Mouse (Mus musculus): ENCODE data around the gene Gm37240.
A peak's percentile ranks its signal among the peaks of the same experiment; 100 is the strongest.
"Not testable (repeated sequence)": the region's sequence is repeated elsewhere in the genome, so short reads cannot be mapped to it uniquely, and the experiment has no call there.

The Gm37240 gene

DNA sequence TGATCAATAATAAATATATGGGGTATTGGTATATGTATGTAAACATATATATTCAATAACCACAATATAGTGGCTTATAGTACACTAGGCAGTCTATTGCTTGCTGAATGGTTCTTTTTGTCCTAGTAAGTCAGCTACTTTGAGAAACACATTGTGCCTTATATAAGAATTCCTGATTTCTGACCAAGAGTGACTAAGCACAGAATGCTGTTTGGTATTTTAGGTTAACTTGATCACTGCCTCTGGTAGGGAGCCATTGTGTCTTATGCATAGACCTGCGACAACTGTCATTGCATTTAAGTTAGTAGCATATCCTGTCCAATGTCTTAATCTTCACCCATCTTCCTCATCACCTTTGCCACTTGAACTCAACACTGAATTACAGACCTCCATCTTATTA is 267.6 kb downstream of the Gm37240 start:
- DNase-seq = no peak

DNA sequence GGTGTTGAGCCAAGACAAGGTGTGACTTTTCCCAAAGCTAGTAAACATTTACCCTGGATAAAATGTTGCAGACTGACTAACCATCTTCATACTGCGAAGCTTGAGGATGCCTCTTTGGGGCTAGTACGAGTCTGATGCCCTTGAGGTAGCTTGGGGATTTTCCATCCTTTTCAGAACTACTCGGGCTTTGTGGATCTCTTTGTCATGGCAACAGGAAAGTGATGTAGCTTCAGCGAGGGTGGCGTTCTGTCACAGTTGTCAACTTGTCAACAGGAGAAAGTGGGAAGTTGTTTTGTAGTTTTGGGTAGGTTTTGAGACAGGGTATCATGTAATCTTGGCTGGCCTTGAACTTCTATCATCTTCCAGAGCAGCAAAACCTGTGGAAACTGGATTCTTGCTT is 268.0 kb downstream of the Gm37240 start:
- no peak for DNase-seq

DNA sequence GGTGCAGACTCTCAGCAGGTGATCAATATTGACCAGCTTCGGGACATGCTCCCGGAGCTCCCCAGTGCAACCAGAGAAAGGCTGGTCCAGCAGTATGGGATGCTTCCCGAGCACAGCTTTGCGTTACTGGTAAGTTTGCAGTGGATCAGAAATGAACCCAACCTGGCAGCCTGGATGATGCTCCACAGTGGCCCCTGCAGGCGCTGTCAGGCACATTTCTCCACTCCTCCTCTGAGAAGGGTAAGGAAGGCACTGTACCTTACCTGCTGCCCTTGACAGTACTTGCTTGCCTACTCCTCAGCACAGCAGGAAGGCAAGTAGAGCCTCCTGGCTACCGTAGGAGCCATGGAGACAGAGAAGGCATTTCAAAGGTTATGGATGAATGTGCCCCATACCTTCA is 268.4 kb downstream of the Gm37240 start:
- DNase-seq = no peak

DNA sequence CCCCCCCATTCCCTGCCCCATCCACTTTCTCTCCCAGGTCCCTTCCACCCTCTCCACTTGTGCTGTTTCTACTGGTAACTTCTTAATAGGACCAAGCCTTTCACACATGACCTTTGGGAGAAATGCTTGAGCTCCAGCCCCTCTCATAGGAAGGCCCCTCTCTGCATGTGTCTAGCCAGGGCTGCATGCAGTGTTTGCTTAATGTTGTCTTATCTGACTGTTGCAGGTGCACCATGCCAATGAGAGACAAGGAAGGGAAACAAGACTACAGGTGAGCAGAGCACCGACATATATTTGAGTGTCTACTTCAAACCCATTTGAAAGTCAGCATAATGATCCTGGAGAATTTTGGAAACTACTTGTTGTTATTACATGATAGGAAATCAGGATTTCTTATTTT is 270.9 kb downstream of the Gm37240 start:
- no peak for DNase-seq

DNA sequence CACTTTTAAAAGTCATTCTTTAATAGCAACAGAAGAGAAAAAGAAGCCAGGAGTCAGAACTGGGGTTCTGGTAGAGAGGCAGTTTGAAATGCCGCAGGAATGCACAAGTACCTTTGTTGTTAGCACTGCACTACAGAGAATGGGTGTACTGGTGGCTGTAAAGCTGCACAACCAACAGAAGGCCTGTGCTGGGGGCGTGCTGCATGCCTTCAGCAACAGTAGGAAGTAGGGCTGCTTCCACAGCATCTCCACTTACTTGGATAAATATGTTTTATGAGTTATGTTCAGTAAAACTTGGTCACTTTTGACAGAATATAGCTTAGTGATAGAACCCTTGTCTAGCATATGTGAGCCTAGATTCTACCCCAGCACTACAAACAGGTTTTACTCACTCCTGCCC is 279.6 kb downstream of the Gm37240 start:
- no peak for DNase-seq

DNA sequence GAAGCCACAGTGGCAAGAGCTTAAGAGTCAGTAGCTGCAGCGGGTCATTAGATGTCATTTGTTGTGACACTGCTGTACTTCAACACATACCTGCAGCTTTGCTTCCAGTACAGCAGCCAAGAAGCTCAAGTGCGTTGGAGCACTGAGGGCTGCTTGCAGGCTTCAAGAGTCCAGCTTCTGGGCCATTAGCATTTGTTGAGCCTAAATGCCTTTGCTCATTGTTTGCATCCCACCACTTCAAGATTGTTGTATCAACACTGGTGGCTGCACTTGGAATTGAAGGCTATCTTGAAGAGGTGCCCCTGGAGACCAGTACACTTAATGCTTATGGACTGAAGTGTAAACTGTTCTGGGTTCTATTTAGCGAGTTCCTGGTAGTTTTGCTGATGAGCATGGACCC is 280.4 kb downstream of the Gm37240 start:
- no peak for DNase-seq

DNA sequence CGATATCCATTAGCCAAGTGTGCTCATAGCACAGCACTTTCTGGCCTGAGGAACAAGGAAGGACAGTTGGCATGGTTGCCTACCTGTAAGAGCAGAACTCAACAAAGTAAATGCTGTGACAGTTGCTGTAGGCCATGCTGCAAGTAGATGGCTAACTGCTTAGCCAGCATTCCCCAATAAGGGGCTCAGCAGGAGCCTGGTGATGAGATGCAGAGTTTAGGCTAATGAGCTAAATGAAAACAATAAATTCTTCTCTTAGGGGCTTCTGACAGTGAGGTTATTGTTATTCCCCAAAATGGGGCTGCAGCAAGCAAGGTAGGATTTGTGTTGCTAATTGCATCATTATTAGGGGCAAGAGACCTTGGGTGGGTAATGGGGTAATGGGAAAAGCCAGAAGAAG is 283.5 kb downstream of the Gm37240 start:
- no peak for DNase-seq

DNA sequence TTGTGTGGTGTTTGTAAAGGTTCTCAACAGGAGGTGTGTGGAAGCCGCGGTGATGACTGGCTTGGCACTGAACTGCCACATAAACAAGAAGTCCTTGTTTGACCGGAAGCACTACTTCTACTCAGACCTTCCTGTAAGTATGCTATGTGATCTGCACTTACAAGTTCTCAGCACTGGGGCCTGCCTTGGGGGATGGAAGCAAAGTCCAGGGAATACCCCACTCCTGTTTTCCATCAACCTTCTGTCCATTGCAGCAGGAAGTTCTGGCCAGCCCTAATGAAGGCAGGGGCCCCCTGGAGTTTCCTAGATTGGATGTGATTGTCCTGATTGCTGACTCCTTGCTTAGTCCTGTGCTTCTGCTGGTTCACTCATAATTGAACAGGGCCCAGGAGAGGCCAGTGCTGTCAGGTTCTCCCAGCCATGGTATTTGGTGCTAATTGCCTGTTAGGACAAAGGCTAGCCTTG is 285.4 kb downstream of the Gm37240 start:
- no peak for DNase-seq

DNA sequence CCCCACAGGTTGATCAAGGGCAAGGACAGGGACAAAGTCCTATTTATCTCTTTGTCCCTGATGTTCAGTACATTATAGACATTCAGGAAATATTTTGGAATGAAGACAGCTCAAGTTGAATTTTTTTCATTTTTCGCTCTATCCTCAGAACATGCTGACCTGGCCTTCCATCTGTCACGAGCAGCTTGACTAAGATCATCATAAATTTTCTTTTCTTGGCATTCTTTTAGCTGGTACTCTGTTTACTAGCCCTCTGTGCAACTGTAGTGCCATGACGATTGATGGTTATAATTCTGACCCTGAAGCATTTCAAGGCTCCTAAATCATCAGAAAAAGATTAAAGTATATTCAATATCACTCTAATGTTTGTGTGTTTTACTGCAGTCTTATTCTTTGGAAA is 287.8 kb downstream of the Gm37240 start:
- DNase-seq = no peak

DNA sequence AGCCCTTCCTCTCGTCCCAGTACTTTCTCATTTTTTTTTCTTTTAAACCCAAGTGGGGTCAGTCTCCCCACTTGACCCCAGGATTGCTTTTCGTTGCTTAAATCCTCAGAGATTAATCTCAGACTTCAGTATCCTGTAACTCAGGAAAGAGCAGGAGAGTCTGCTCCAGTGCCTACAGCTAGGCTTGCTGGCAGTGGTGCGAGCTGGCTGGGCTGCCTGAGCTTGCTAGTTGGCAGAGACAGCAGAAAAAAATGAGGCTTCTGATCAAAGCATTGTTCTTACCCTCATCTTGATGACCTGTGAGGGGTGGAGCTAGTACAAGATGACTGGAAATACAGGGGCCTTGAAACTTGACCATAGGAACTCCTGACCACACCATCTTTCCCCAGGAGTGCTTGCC is 292.9 kb downstream of the Gm37240 start:
- no peak for DNase-seq

DNA sequence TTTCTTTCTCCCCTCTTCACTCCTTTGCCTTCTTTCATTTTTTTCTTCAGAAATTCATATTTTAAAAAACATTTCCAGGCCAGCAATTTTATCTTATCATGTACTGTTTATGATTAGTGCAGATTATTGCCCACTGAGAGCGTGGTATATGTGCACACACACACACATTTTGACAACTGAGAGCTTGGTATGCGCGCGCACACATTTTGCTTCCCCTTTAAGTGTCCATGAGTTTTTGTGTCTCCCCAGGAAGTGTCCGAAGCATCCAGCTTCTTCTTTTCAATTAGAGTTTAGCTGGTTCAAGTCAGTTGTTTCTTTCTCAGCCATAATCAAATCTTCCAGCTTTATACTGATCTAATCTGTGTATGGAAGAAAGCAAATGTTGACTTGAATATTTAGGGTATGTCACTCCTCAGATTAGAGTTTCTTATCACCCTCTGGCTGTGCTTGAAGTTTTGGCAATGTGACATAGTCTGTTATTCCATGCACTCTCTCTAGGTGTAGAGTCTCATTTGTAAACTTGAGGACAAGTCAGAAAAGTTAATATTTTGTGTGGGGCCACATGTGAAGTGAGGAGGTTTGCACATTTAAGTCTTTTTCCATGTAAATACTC is 294.6 kb downstream of the Gm37240 start:
- no peak for DNase-seq

DNA sequence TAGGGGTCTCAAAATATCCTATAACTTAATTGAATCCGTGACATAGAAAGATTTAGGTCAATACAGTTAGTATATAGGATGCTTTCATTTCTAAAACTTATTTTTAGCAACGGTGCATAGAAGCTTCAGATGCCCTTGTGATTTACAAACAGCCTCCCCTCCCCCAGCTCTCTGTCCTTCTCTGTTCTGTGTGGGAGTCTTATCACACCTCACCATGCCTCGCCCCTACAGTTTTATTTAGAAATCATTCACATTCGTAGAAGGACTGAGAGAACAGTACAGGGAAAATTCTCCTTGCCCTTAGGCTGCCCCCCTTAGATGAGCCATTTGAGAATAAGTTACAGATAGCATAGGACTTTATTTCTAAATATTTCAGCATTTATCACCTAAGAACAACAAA is 295.3 kb downstream of the Gm37240 start:
- DNase-seq = no peak

DNA sequence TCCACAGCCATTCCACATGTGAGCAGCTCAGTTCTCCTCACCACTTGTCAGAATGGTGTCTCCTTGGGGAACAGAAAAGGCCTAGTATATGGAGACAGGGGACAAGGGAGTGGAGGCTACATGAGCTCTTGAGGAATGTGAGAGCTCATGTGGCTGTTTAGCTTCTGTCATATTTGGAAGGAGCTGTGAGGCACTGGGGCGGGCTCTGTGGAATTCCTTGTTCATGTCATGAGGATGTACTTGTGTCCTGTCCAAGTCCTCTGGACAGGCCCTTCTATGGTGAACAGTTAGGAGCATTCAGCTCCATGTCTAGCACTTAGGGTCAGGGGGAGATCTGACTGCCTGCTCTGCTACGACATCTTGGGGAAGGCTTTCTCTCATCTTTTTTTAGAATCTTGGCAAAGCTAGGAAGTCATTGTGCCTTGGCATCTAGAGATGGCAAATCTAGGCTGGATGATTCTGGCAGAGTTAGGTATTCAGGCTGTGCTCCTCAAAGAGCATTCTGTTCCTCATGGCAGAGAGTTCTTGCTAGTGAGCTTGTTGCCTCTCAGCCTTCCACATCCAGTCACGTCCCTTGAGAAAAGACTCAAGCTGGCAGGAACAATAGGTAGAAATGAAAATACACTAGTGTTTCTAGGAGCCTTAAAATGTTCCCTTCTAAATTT is 297.1 kb downstream of the Gm37240 start:
- no peak for DNase-seq

DNA sequence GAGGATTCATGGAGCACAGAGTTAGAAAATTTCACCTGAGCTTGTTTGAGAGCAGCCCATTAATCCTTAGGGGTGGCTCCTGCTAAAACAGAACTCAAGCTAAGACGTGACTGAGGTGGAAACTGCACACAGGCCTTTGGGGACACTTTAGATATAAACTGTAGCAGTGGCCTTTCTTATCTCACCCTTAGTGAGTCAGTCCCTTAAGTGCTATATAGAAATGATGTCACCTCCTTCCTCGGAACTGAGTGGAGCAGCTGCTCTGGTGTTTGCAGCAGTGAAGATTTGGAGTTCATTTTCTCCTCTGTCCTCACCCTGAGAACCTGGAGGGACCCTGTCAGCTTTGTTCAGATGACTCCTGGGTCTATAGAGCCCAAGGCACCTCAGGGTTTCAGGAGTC is 298.6 kb downstream of the Gm37240 start:
- DNase-seq = no peak

DNA sequence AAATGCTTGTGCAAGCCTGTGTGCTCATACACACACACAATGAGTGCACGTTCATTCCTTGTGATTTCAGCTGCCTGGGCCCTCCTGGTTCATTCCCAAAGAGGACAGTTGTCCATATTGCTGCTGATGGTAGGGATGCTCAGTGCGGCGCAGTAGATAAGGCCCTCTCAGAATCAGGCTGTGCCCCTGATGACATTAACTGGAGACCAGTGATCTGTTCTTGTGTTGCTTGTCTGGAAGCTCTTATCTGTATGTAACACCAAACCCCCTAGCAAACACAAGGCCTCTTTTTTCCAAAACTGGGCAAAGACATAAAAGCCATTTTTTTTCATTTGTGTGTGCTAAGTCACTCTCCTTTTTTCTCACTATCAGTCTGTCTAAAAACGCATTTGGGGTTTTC is 302.4 kb downstream of the Gm37240 start:
- DNase-seq = no peak

DNA sequence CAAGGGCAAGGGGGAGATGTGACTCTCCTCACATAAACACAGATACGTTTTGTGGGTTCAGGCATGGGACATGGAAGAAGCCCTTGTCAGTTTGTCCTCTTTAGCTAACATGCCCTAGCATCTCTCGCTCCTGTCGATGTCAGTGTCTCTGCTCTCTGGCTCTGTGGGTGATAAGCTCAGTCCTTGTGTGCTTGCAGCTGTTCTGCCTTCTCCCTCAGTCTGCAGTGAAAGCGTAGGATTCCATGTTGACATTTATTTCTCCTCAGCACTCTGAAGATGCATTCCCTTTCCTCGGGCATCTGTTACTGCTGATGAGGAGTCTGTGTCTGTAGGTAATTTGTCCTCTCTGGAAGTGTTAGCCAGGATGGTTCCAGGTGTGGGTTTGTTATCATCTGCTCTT is 304.1 kb downstream of the Gm37240 start:
- no peak for DNase-seq

DNA sequence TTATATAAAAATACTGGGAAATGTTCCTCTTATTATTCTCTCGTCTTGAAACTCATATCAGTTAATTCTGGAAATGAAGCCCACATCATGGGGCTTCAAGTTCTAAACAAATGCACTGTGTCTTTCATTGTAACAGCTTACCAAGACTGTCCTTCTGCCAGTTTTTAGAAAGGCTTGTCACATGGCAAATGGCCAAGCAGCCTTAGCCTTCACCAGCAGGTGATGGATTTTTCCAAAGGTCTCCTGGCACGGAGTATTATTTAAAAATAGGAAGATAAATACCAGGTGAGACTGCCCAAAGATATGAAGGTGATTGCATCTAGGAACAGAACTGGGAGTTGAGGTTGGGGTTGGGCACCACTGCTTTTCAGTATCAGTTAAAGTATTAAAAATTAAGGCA is 304.6 kb downstream of the Gm37240 start:
- no peak for DNase-seq

DNA sequence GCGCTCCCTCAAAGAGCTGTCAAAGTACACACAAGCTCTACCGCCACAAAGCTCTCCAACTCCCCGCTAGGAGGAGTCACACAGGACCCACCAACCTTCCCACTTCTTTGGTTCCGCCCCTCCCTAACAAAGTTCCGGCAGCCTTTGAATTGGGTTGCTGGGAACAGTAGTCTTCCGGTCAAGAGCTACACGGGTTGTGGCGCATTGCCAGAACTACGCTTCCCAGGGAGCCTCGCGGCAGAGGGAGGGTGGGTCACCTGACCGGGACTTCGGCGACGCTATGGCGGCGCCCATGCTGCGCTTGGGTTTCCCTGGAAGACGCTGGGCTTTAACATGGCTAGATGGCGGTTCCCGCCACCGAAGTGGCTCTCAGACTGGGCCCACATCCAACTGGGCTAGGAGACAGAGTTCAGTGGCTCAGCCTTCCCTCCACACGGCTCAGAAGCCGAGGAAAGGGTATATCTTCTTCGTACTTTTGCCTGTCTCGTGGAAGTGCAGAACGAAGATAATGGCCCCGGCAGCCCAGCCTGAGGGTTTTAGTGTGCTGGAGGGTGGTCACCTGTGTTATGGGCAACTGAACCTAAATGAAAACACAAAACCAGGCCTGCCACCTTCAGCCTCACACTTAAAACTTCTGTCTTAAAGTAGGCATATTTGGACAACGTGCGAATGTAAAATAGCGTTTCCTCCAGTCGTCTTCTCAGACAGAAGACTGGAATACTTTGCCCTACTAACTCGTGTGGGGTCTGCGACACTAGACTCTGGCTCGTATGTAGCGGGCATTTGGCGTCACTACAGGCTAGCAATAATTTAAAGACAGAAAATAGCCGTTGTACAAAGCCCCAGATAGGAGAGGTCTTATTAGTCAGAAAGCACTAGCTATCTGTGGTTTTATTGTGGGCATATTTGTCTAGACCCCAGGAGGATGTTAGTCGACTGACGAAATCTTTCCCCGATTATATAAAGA is 313.2 kb downstream of the Gm37240 start, which contains the start of gene Gatb:
Gene Gatb (plus strand): TSS at position 256 of the 967 bp plus-strand sequence.
- peak; percentile 98 for DNase-seq

DNA sequence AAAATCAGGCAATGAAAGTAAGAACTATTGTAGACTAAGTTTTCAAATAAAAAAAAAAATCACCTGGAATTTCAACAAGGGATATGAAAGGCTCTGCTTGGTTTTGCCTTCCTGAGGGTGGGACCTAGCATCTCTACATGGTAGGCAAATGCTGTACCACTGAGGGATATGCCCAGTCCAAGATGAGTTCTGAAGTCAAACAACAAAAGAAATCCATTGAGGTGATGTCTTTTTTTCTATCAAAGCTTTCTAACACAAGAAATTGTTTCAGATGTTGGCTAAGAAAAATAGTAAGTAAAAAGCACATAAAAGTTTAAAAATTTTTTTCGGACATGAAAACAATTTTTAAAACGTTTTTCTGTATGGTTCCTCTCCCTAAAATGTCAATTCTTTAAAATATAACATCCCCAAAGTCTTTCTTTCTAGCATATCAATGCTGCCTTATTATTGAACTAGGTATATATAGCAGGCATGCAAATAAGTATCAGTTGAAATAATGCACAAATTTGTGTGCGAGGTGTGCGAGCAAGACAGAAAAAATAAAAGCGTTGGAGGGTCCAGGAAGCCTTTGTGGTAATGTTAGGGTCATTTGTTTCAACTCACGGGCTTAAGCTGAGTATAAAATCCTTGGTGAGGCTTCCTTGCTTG is 314.0 kb downstream of the Gm37240 start:
- no peak for DNase-seq

DNA sequence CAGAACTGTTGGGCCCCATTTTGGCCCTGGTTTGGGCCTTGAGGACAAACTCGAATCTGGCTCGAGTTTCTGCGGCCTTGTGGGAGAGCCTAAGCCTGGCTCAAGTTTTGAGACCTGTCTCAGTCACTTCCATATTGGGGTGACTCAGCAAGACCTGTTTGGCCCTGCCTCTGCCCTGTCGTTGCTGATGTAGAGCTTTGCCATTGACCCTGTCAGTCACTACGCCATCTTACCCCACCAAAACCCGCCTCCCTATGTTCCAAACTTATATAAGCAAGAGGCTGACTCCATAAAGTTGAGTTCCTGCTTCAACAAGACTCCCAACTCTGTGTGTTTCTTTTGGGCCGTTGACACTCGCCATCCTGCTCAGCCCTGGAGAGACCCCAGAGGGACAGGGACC is 314.8 kb downstream of the Gm37240 start:
- DNase-seq = not testable (repeated sequence)

DNA sequence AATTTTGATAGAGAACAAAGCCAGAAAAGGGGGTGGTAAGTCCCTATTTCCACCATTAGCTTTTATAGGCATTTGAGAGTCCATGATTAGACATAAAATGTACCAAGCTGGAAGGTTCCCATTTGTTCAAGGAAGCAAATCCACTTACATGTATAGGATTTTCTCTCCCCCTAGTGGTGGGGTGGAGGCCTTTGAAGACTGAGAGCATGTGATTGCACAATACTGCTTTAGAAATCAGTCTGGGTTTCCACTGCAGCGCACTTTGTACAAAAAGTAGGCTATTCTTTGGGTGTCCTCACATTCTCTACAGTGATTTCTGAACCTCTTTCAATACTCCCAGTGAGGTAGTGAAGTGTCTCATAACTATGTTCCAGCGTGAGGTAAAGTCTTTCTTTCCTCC is 316.0 kb downstream of the Gm37240 start:
- peak; percentile 47 for DNase-seq

DNA sequence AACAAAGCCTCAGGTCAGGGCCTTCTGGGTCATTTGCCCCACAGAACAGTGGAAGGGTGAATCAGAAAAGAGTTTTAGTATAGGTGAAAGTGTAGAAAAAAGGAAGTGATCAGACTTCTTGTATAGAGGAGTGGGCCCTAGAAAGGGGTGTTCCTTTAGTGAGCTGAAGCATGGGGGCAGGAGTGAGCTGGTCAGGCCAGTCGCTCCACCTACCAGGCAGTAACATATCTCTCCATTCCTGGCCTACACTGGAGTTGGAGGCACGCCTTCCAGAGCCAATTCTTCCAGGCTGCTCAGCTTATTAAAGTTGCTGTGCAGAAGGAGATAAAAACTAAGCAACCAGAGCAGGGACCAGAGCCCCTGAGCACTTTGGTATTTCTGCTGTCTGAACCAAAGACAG is 322.7 kb downstream of the Gm37240 start:
- DNase-seq = no peak

DNA sequence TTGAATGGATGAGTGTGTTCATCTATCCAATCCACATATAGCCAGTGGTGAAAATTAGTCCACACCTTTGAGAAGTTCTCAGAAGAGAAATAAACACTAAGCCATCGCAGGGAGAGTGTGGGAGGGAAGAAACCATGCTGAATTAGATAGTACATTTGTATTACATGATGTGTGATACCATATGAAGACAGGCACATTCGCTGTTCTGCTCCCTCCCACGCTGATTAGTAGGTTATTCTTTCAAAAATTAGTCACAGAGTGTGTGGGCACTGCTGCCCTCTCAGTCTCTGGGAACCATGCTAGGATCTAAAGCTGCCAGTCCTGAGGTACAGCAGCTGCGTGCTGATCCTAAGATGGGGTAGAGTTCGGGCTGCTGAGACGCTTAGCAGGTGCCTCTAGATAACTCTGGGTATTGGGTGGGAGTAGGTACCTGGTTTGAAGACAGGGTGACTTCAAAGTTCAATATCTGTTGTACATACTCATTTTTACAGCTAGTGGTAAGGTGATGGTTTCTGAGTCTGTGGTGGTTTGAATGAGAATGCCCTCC is 333.5 kb downstream of the Gm37240 start:
- no peak for DNase-seq
